Mouse (Mus musculus) adrenal gland, adult (tissue): ENCODE measurements around the gene Asic3.
A peak's percentile ranks its signal among the peaks of the same experiment; 100 is the strongest.

ENCODE experiments used
- DNase-seq, 2 experiments: peaks; one replicate each; pipeline ENCODE4 v3.0.0; 2022 to 2023; ENCODE audit warnings: low spot score in 1 of 2; ENCODE audit not compliant: inconsistent age in 2 of 2

The Asic3 gene

GRCm38 (mm10) chr5:24413042-24413693, at the start of gene Asic3:
Gene Asic3, plus strand, starts transcription at chr5:24413392.
- no peak for DNase-seq

GRCm38 (mm10) chr5:24363467-24363866, 49.7 kb upstream of the Asic3 start:
- no peak for DNase-seq

- DNase-seq = no peak
Observed at GRCm38 (mm10) chr5:24364061-24364460, 49.1 kb upstream of the Asic3 start.

GRCm38 (mm10) chr5:24364508-24364907, 48.7 kb upstream of the Asic3 start, which contains the start of gene Nos3:
Gene Nos3, plus strand, starts transcription at chr5:24364810.
- peak; percentile 40 to 68 for DNase-seq

GRCm38 (mm10) chr5:24364963-24365362, 48.2 kb upstream of the Asic3 start:
- peak in 1 of 2 experiments; percentile 66 for DNase-seq

- DNase-seq = peak in 1 of 2 experiments; percentile 42
Observed at GRCm38 (mm10) chr5:24365528-24365927, 47.7 kb upstream of the Asic3 start.

- no peak for DNase-seq
Observed at GRCm38 (mm10) chr5:24366426-24366825, 46.8 kb upstream of the Asic3 start.

GRCm38 (mm10) chr5:24369767-24370166, 43.4 kb upstream of the Asic3 start:
- no peak for DNase-seq

- DNase-seq = no peak
Observed at GRCm38 (mm10) chr5:24373807-24374206, 39.4 kb upstream of the Asic3 start.

- DNase-seq = peak in 1 of 2 experiments; percentile 61
Observed at GRCm38 (mm10) chr5:24374216-24374615, 39.0 kb upstream of the Asic3 start.

GRCm38 (mm10) chr5:24374666-24375328, 38.4 kb upstream of the Asic3 start:
- no peak for DNase-seq

GRCm38 (mm10) chr5:24378700-24379099, 34.5 kb upstream of the Asic3 start:
- no peak for DNase-seq

GRCm38 (mm10) chr5:24379501-24379900, 33.7 kb upstream of the Asic3 start:
- DNase-seq = no peak

GRCm38 (mm10) chr5:24380499-24380898, 32.7 kb upstream of the Asic3 start:
- no peak for DNase-seq

- peak in 1 of 2 experiments; percentile 30 for DNase-seq
Observed at GRCm38 (mm10) chr5:24381486-24381885, 31.7 kb upstream of the Asic3 start.

- peak in 1 of 2 experiments; percentile 22 for DNase-seq
Observed at GRCm38 (mm10) chr5:24381988-24382387, 31.2 kb upstream of the Asic3 start.

- DNase-seq = peak; percentile 97 to 98
Observed at GRCm38 (mm10) chr5:24383026-24383859, 29.9 kb upstream of the Asic3 start.

GRCm38 (mm10) chr5:24384407-24384806, 28.8 kb upstream of the Asic3 start:
- no peak for DNase-seq

- no peak for DNase-seq
Observed at GRCm38 (mm10) chr5:24385374-24385773, 27.8 kb upstream of the Asic3 start.

- DNase-seq = no peak
Observed at GRCm38 (mm10) chr5:24385887-24386550, 27.2 kb upstream of the Asic3 start.
